Mouse (Mus musculus) liver, embryonic 13.5 days (tissue): ENCODE data around the gene Sstr5. TPM values are rescaled to one million over a fixed set of nuclear protein-coding genes. Genes with fewer than 3 reads are reported as not detected.

Experiments used
- ATAC-seq: fragments of 200-750 bp; cut with Nextera tagmentation; 2 replicates; pipeline ENCODE4 v1.8.0; 2017; ENCODE audit warnings: low read depth, mild to moderate bottlenecking, moderate number of reproducible peaks, moderate library complexity
- DNase-seq: peaks from one replicate; pipeline ENCODE4 v3.0.0; 2022
- H3K27ac ChIP-seq: fragments of 300-500 bp; sonication (generic); 2 replicates; pipeline ENCODE4 v1.5.1; 2015; ENCODE audit warnings: moderate library complexity, mild to moderate bottlenecking, inconsistent platforms
- H3K27me3 ChIP-seq: fragments of 300-500 bp; sonication (generic); 2 replicates; pipeline ENCODE4 v1.6.1; 2015; ENCODE audit warnings: mild to moderate bottlenecking, inconsistent platforms
- H3K36me3 ChIP-seq: fragments of 300-500 bp; sonication (generic); 2 replicates; pipeline ENCODE4 v1.6.1; 2015; ENCODE audit warnings: mild to moderate bottlenecking, inconsistent platforms
- H3K4me1 ChIP-seq: fragments of 300-500 bp; sonication (generic); replicated peaks from 2 replicates; pipeline ENCODE4 v1.6.1; 2015; ENCODE audit warnings: inconsistent platforms
- H3K4me2 ChIP-seq: fragments of 300-500 bp; sonication (generic); 2 replicates; pipeline ENCODE4 v1.6.1; 2015; ENCODE audit warnings: inconsistent platforms, mild to moderate bottlenecking, moderate library complexity
- H3K4me3 ChIP-seq: fragments of 300-500 bp; sonication (generic); replicated peaks from 2 replicates; pipeline ENCODE4 v1.5.1; 2015; ENCODE audit warnings: mild to moderate bottlenecking, inconsistent platforms
- H3K9ac ChIP-seq: fragments of 300-500 bp; sonication (generic); 2 replicates; pipeline ENCODE4 v1.6.1; 2015; ENCODE audit warnings: mild to moderate bottlenecking, inconsistent platforms
- H3K9me3 ChIP-seq: fragments of 300-500 bp; sonication (generic); replicated peaks from 2 replicates; pipeline ENCODE4 v1.6.1; 2016; ENCODE audit warnings: inconsistent platforms
- WGBS: fragments of 180-500 bp; shearing (Covaris S2); methylation state at CpG from one replicate; pipeline ENCODE4 v1.1.7; 2015; ENCODE audit not compliant: insufficient replicate concordance; 5-methylcytosine and 5-hydroxymethylcytosine counted together
- polyA plus RNA-seq: library from polyadenylated mRNA; unstranded; fragments of >200 nt; fragmentation: Nextera tagmentation; extraction: Ambion mirVana; gene quantifications from 2 replicates; pipeline ENCODE4 v1.2.1, GENCODE M21; 2015

The Sstr5 gene
- polyA plus RNA-seq, result not detected in 2 replicates

DNA sequence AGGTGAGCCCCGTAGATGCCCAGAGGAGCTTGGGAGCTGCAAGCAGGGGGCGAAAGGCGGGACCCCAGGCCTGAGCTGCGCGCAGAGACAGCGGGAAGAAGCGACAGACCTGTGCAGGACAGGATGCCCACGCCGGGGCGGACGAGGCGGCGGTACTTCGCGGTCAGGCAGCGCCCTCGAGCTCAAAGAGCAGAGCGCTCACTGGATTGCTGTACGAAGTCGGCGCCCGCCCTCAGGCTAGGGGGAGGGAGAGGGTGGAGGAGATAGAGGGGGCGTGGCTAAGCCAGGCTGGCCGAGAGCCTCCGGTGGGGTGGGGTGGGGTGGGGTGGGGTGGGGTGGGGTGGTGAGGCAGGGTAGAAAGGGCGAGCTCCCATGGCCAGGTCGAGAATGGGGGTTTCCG is at the start of gene Sstr5:
TSS of gene Sstr5 (minus strand) at position 276 of the 400 bp plus-strand sequence.
- DNase-seq (peak; percentile 15), ATAC-seq (no peak)
- 0 out of 2 replicates have a peak within 1 kb of the TSS, but pooled peaks have one; percentile 28 for H3K4me2 ChIP-seq
- WGBS, result 3% methylated on average over 27 of the region's 28 CpGs
- H3K4me1 ChIP-seq, result peaks cover 8% of the 10 kb centered on the region
- H3K27me3 ChIP-seq, result peaks cover 48% of the 10 kb centered on the region
- no peak within 1 kb of the TSS for H3K9ac ChIP-seq
- no peaks in the 10 kb centered on the region for H3K36me3 ChIP-seq
- H3K9me3 ChIP-seq, result no peaks in the 10 kb centered on the region
- H3K4me3 ChIP-seq, result no peak within 1 kb of the TSS
- H3K27ac ChIP-seq, result no peak within 1 kb of the TSS

DNA sequence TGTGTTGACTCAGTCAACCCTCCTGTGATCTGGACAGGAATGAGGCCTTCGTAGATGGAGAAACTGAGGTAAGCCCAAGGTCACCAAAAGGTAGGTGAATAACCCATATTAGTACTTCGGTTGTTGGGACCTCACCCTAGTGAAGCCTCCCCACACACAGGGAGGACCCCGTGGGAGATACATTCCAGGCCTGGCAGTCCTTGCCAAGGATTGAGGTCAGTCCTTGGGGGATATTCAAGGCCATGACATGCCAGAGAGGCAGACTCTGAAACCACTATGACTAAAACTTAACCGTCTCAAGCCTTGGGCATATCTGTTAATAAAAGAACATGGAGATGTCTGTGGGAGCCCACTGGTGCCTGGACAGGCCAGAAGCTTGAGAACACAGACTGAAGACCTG is 44.7 kb upstream of the Sstr5 start:
- no peak overlapping the region for H3K27ac ChIP-seq
- 72% methylated on average over 4 of the region's 4 CpGs for WGBS
- H3K27me3 ChIP-seq, result peaks cover 4% of the 10 kb centered on the region; the same call in 1 of the 2 replicates
- H3K36me3 ChIP-seq, result no peaks in the 10 kb centered on the region
- H3K4me1 ChIP-seq, result no peaks in the 10 kb centered on the region
- no peak for ATAC-seq
- H3K9ac ChIP-seq, result no peak overlapping the region
- H3K9me3 ChIP-seq, result no peaks in the 10 kb centered on the region
- no peak overlapping the region for H3K4me2 ChIP-seq
- H3K4me3 ChIP-seq, result no peak overlapping the region
- no peak for DNase-seq

GRCm38 (mm10) chr17:25540731-25541130 is 43.6 kb upstream of the Sstr5 start:
- Histone ChIP-seq H3K36me3 (no peaks in the 10 kb centered on the region), H3K4me1 (no peaks in the 10 kb centered on the region), H3K27ac (no peak overlapping the region), H3K27me3 (peaks cover 4% of the 10 kb centered on the region; the same call in 1 of the 2 replicates), H3K4me3 (no peak overlapping the region), H3K9ac (no peak overlapping the region), H3K9me3 (no peaks in the 10 kb centered on the region), H3K4me2 (no peak overlapping the region)
- ATAC-seq, result no peak
- 52% methylated on average over 5 of the region's 5 CpGs for WGBS
- DNase-seq, result no peak

DNA sequence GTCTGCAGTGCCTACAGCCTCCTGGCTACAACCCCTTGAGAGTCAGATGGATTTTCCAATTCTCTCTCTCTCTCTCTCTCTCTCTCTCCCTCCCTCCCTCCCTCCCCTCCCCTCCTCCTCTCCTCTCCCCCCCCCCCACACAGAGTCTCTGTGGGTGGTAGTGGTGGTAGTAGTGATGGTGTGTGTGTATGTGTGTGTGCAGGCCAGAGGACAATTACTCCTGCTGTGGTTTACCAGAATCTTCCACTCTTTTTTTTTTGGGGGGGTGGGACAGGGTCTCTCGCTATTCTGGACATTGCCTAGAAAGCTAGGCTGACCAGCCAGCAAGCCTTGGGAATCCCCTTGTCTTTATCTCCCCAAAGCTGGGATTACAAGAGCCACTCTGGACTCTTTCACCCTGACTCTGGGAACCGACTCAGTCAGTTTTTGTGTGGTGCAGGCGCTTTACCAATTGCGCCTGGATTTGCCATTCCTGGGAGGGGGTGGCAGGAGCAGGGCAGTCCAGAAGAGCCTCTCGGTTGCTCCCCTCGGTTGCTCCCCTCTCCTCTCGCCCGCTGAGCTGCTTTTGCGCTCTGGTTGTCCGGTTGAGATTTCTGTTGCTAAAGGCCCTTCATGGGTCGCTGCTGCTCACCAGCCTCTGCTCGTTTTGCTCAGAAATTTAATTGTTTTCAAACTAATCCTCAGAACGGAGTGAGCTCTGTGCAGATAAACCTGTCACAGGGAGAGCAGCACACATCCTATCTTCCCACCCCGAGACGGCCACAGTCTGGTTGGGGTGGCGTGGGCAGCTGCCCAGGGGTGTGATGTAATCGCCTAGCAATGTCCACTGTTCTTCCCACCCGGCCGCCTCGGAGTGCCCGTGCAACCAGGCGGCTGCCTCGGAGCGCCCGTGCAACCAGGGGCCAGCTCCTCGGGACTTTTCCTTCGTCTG is 42.1 kb upstream of the Sstr5 start:
- H3K4me2 ChIP-seq, result no peak overlapping the region
- peaks cover 4% of the 10 kb centered on the region; the same call in 1 of the 2 replicates for H3K27me3 ChIP-seq
- DNase-seq, result no peak

DNA sequence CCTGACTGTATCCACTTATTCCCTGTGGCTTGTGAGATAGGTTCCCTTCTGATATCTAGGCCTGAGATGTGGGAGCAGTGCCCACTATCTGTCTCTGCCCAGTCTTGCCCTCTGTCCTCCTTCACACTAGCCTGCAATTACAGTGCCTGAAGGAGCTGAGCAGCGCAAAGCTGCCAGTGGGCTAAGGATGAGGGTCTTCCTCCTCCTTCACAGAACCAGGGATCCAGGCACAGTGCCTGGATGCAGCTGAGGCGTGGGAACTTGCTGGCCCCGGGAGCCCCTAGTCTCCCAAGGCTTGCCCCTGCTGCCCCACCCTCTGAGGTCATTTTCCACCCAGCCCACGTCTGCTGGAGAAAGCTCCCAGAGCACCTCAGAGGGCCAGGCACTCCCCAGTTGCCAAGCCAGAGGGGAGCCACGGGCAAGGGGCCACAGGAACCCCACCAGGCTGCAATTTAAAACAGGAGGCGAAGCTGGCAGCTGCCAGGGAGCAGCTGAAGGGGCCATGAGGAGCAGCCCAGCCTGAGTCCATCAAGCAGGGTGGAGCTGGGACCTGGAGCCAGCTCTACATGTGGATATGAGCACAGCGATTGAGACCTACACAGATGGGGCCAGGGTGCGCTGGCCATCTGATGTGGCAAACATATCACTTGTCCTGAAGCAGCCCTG is 33.4 kb upstream of the Sstr5 start:
- Histone ChIP-seq H3K9me3 (no peaks in the 10 kb centered on the region), H3K36me3 (no peaks in the 10 kb centered on the region), H3K27me3 (peaks cover 3% of the 10 kb centered on the region; the same call in 1 of the 2 replicates), H3K4me3 (no peak overlapping the region), H3K27ac (no peak overlapping the region), H3K4me2 (no peak overlapping the region), H3K4me1 (no peaks in the 10 kb centered on the region), H3K9ac (no peak overlapping the region)
- ATAC-seq (no peak), DNase-seq (no peak)
- 43% methylated on average over 8 of the region's 8 CpGs for WGBS

More for the DNA sequence above, 42.1 kb upstream of the Sstr5 start:
- WGBS, result 53% methylated on average over 27 of the region's 27 CpGs
- H3K9ac ChIP-seq, result no peak overlapping the region
- H3K4me3 ChIP-seq, result no peak overlapping the region
- H3K9me3 ChIP-seq, result no peaks in the 10 kb centered on the region
- no peaks in the 10 kb centered on the region for H3K4me1 ChIP-seq
- H3K36me3 ChIP-seq, result no peaks in the 10 kb centered on the region
- no peak overlapping the region for H3K27ac ChIP-seq
- no peak for ATAC-seq

DNA sequence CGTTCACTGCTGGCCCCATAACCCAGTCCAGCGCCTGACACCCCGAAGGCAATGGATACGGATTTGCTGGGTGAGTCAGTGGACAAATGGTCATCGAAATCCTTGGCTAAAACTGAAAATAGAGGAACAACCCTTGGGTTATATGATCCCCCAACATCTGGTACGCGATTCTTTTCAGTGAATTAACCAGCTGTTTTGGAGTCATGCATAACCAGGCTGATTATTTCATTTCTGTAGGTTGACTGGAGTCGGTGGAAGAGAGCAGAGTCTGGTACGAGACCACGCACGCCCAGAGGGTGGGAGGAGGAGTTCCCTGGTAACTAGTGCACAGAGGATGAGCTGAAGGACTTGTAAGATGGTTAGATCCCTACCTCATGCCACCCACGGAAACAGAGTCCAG is 25.0 kb upstream of the Sstr5 start:
- no peaks in the 10 kb centered on the region for H3K4me1 ChIP-seq
- H3K4me3 ChIP-seq, result no peak overlapping the region
- no peak overlapping the region for H3K27ac ChIP-seq
- no peaks in the 10 kb centered on the region for H3K36me3 ChIP-seq
- DNase-seq (no peak), ATAC-seq (no peak)
- H3K4me2 ChIP-seq, result no peak overlapping the region
- no peaks in the 10 kb centered on the region for H3K9me3 ChIP-seq
- no peak overlapping the region for H3K9ac ChIP-seq
- H3K27me3 ChIP-seq, result no peaks in the 10 kb centered on the region; the same call in 1 of the 2 replicates
- 71% methylated on average over 12 of the region's 12 CpGs for WGBS

GRCm38 (mm10) chr17:25520492-25520891 is 23.4 kb upstream of the Sstr5 start:
- no peaks in the 10 kb centered on the region for H3K9me3 ChIP-seq
- no peak for ATAC-seq
- no peak overlapping the region for H3K27ac ChIP-seq
- no peak for DNase-seq
- no peaks in the 10 kb centered on the region for H3K36me3 ChIP-seq
- no peak overlapping the region for H3K9ac ChIP-seq
- no peaks in the 10 kb centered on the region; the same call in 1 of the 2 replicates for H3K27me3 ChIP-seq
- WGBS, result 35% methylated on average over 9 of the region's 9 CpGs
- no peak overlapping the region for H3K4me2 ChIP-seq
- H3K4me1 ChIP-seq, result no peaks in the 10 kb centered on the region
- H3K4me3 ChIP-seq, result no peak overlapping the region

DNA sequence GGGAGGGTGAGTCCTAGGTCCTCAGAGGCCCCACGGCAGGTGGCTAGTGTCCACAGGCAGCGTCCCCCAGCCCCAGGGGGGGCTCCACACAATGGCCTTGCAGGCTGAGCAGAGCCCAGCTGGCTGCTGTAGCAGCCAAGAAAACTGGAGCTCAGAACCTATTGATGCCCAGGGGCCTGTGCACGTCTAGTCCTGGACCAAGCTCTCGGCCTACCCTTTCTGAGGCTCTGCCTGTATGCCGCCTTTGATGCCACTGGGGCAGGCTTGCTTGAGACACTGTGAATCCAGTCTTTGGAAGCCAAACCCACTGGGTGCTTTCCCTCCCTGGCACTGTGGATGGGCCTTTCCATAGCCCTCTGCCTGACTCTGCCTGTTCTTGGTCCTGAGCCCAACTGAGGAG is 22.4 kb upstream of the Sstr5 start:
- ATAC-seq (no peak), DNase-seq (no peak)
- H3K4me1 ChIP-seq, result no peaks in the 10 kb centered on the region
- H3K36me3 ChIP-seq, result no peaks in the 10 kb centered on the region
- H3K27ac ChIP-seq, result no peak overlapping the region
- no peak overlapping the region for H3K4me3 ChIP-seq
- WGBS, result 62% methylated on average over 5 of the region's 5 CpGs
- H3K9me3 ChIP-seq, result no peaks in the 10 kb centered on the region
- no peaks in the 10 kb centered on the region; the same call in 1 of the 2 replicates for H3K27me3 ChIP-seq
- no peak overlapping the region for H3K9ac ChIP-seq
- no peak overlapping the region for H3K4me2 ChIP-seq

GRCm38 (mm10) chr17:25518144-25518543 is 21.1 kb upstream of the Sstr5 start:
- H3K27ac ChIP-seq, result no peak overlapping the region
- DNase-seq, result no peak
- H3K27me3 ChIP-seq, result no peaks in the 10 kb centered on the region; the same call in 1 of the 2 replicates
- H3K4me2 ChIP-seq, result no peak overlapping the region
- no peaks in the 10 kb centered on the region for H3K36me3 ChIP-seq
- no peaks in the 10 kb centered on the region for H3K4me1 ChIP-seq
- WGBS, result 80% methylated on average over 17 of the region's 17 CpGs
- no peak overlapping the region for H3K4me3 ChIP-seq
- ATAC-seq, result no peak
- H3K9ac ChIP-seq, result no peak overlapping the region
- no peaks in the 10 kb centered on the region for H3K9me3 ChIP-seq

- Histone ChIP-seq H3K9ac (no peak overlapping the region), H3K4me3 (no peak overlapping the region), H3K4me1 (no peaks in the 10 kb centered on the region), H3K4me2 (no peak overlapping the region), H3K27me3 (no peaks in the 10 kb centered on the region), H3K27ac (no peak overlapping the region), H3K36me3 (no peaks in the 10 kb centered on the region), H3K9me3 (no peaks in the 10 kb centered on the region)
- DNase-seq (no peak), ATAC-seq (no peak)
- WGBS, result 17% methylated on average over 5 of the region's 5 CpGs
Observed at GRCm38 (mm10) chr17:25516315-25516714, 19.2 kb upstream of the Sstr5 start.

GRCm38 (mm10) chr17:25514055-25514454 is 17.0 kb upstream of the Sstr5 start:
- Histone ChIP-seq H3K9me3 (no peaks in the 10 kb centered on the region), H3K4me1 (no peaks in the 10 kb centered on the region), H3K4me3 (no peak overlapping the region), H3K27me3 (no peaks in the 10 kb centered on the region), H3K27ac (no peak overlapping the region), H3K4me2 (no peak overlapping the region), H3K36me3 (no peaks in the 10 kb centered on the region), H3K9ac (no peak overlapping the region)
- ATAC-seq (no peak), DNase-seq (peak; percentile 15)
- 64% methylated on average over 2 of the region's 2 CpGs for WGBS
